Mouse (Mus musculus): ENCODE data around the gene Hmg20b. TPM values are rescaled to one million over a fixed set of nuclear protein-coding genes. Genes with fewer than 3 reads are reported as not detected.

Gene Hmg20b
- total and polyA plus RNA-seq, 3 experiments = 7.9 to 39.6 (median 18.7) TPM

DNA sequence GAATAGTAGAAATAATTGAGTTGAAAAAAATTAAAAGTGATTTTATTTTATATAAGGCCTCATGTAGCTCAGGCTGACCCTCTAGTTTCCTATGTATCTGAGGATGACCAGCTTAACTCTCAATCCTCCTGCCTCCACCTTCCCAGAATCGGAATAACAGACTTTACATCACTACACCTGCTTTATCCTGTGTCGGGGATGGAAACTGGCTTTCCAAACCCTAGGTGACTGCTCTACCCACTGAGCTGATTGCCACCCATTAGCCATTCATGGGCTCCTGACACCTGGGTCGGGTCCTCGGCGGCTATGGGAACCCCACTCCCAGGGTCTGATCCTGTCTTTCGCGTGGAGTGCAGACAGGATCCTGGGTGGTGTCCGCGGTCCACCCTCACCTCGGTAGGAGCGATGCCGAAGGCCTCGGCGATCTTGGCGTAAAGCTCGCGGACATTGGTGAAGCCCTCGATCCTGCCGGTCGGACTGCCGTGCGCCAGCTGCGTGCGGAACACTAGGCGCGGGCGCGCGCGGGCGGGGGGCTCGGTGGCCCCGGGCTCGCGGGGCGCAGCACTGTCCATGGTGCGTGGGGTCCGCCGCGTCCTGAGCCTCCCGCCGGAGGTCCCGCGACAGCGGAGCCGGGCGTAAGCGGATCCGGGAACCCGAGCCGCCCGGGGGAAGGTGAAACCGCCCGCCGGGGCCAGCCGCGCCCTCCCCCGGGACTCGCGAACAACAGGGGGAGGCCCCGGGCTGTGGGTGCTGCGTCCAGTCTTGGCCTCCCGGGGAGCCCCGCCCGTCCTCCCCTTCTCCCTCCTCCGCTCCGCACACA, 7.4 kb downstream of the Hmg20b start, which contains the start of gene Gipc3 (continued):
- TF ChIP-seq E2F4 (IDR thresholded peaks at IDR 0.05; ENCODE audit: insufficient replicate concordance, low read depth, low read length) (no peak), MYC (IDR thresholded peaks at IDR 0.05; ENCODE audit: low read depth, low read length) (no peak), TBP (conservative IDR thresholded peaks at IDR 0.05; ENCODE audit: low read depth, low read length) (no peak), ZKSCAN1 (IDR thresholded peaks at IDR 0.05; ENCODE audit: borderline replicate concordance, low read depth, low read length) (no peak), RCOR1 (conservative IDR thresholded peaks at IDR 0.05; ENCODE audit: low read depth, low read length) (no peak), ETS1 (conservative IDR thresholded peaks at IDR 0.05; ENCODE audit: low read depth, low read length) (0 out of 2 replicates have a peak, but pooled peaks have one; percentile 14), RAD21 (IDR thresholded peaks at IDR 0.05; ENCODE audit: low read depth, low read length) (no peak), CHD1 (IDR thresholded peaks at IDR 0.05; ENCODE audit: low read depth, low read length) (no peak), ZMIZ1 (IDR thresholded peaks at IDR 0.05; ENCODE audit: low read depth, low read length) (no peak), HCFC1 (IDR thresholded peaks at IDR 0.05; ENCODE audit: low read depth, low read length) (no peak; the same call in 1 of the 2 replicates), MAX (IDR thresholded peaks at IDR 0.05; ENCODE audit: low read length) (no peak), CHD2 (IDR thresholded peaks at IDR 0.05; ENCODE audit: low read length) (no peak), ZNF384 (IDR thresholded peaks at IDR 0.05; ENCODE audit: low read depth, low read length) (no peak)

DNA sequence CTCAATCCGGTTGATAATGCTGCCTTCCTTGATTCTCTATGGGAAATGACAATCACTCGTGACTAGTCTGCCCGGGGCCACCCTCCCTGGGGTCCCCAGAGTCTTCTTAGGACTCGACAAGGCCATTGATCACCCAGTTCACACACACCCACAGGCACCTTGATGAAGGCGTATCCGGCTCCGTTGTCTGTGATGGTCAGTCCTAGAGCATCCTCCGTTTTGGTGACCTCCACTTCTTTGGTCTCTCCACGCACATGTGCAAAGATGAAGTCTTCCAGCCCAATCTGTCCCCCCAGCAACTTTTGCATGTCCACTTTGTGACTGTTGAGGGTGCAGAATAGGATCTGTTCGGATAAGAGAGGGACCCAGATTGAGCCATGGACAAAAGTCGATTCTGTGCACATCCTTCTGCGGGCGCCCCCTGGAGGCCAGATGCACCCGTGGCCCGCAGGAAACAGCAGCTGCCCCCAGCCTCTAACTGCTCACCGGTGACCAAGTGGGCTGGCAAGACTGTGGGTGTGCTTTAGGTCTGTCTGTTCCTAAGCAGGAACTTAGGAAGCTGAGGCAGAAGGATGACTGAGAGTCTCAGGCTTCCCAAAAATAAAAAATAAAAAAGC, 8.8 kb downstream of the Hmg20b start:
- Histone ChIP-seq H3K79me2 (replicated peaks; ENCODE audit: control insufficient read depth, extremely low read depth, insufficient read depth, poor library complexity, severe bottlenecking) (no peaks in the 10 kb centered on the region), H3K27ac (ENCODE audit: insufficient read depth, low read depth) (no peak overlapping the region), H3K4me1 (ENCODE audit: control insufficient read depth in 1 of 2, insufficient read depth in 2 of 2) (peaks cover 0 to 25% of the 10 kb centered on the region in 2 experiments; a peak in 2 of 4 replicates), H3K4me3 (replicated peaks in 1 of 3; ENCODE audit: low read depth in 2 of 3, low read length in 2 of 3, poor library complexity in 1 of 3) (no peak overlapping the region), H3K4me2 (ENCODE audit: insufficient read depth, low read depth, poor library complexity, severe bottlenecking) (no peak overlapping the region), H3K36me3 (replicated peaks in 1 of 2; ENCODE audit: control insufficient read depth in 1 of 2, insufficient read depth in 1 of 2, low read length in 1 of 2) (peaks cover 1 to 13% of the 10 kb centered on the region in 2 experiments), H3K27me3 (replicated peaks) (peaks cover 27% of the 10 kb centered on the region), H3K9ac (ENCODE audit: insufficient read depth, low read depth) (no peak overlapping the region), H3K9me3 (replicated peaks; ENCODE audit: low read length) (no peaks in the 10 kb centered on the region)
- peak; percentile 58 for DNase-seq (ENCODE audit: extremely low read depth)
- in situ Hi-C loops (cut with MboI; ENCODE audit: low pct_ligation_motif_present, low pct_unique_long_range_greater_than_20kb, low sequenced_read_pairs) (loop anchor here (5.0 kb wide), 1 partner anchor 49 kb away; the partner anchor contains the start of genes Pip5k1c and Tjp3), dilution Hi-C loops (cut with MboI; ENCODE audit: extremely low pct_ligation_motif_present, extremely low pct_unique_long_range_greater_than_20kb, low sequenced_read_pairs) (no loop called here)
- TF ChIP-seq RAD21 (IDR thresholded peaks at IDR 0.05; ENCODE audit: low read depth, low read length) (peak; percentile 25), ZC3H11A (IDR thresholded peaks at IDR 0.05; ENCODE audit: low read depth, low read length) (no peak), SMC3 (IDR thresholded peaks at IDR 0.05; ENCODE audit: low read depth, low read length) (peak; percentile 63), UBTF (IDR thresholded peaks at IDR 0.05; ENCODE audit: low read depth, low read length) (no peak), RCOR1 (conservative IDR thresholded peaks at IDR 0.05; ENCODE audit: low read depth, low read length) (no peak), BHLHE40 (IDR thresholded peaks at IDR 0.05; ENCODE audit: low read depth, low read length) (no peak), HCFC1 (IDR thresholded peaks at IDR 0.05; ENCODE audit: low read depth, low read length) (no peak), ZMIZ1 (IDR thresholded peaks at IDR 0.05; ENCODE audit: low read depth, low read length) (no peak), CTCF (conservative IDR thresholded peaks at IDR 0.05 in 1 of 2, IDR thresholded peaks at IDR 0.05 in 1 of 2; ENCODE audit: low read depth in 2 of 2, low read length in 2 of 2) (peak; percentile 50 to 80)
